9 mouse cellular contexts compared by ENCODE assay signal in genomic region chr8:106647387-106647786, GRCm38 (mm10). TPM values are rescaled to one million over a fixed set of nuclear protein-coding genes. Genes with fewer than 3 reads are reported as not detected.
DNase-seq lines count a peak whose midpoint lies in the region; ATAC-seq lines count a peak whose summit lies in the region.
"Had no signal": no experiment of that assay in that cellular context is flagged by ENCODE, and none has a peak within 500 bp of the region (broad histone marks: within the 10 kb centered on the region; RNA-seq: fewer than 3 reads in every experiment).

No protein-coding gene starts in this region.

- H3K9me3 ChIP-seq in neural tube, embryonic 15.5 days (replicated peaks) = no peaks in the 10 kb centered on the region
- H3K9me3 ChIP-seq in kidney, embryonic 15.5 days (replicated peaks) = no peaks in the 10 kb centered on the region
- no peaks in the 10 kb centered on the region for H3K9me3 ChIP-seq in liver, embryonic 11.5 days (ENCODE audit: control insufficient read depth, low read length)
- H3K9me3 ChIP-seq: heart, embryonic 13.5 days had no signal

- no peaks in the 10 kb centered on the region for H3K4me1 ChIP-seq in neural tube, embryonic 15.5 days
- H3K4me1 ChIP-seq in kidney, embryonic 15.5 days = peaks cover 15% of the 10 kb centered on the region
- H3K4me1 ChIP-seq in liver, embryonic 11.5 days (replicated peaks; ENCODE audit: control insufficient read depth, insufficient read depth, low read length) = no peaks in the 10 kb centered on the region

- H3K36me3 ChIP-seq in neural tube, embryonic 15.5 days = no peaks in the 10 kb centered on the region
- no peaks in the 10 kb centered on the region for H3K36me3 ChIP-seq in kidney, embryonic 15.5 days
- no peaks in the 10 kb centered on the region for H3K36me3 ChIP-seq in liver, embryonic 11.5 days (ENCODE audit: control insufficient read depth, insufficient read depth, low read length)
- H3K36me3 ChIP-seq: heart, embryonic 13.5 days had no signal

- H3K9ac ChIP-seq in neural tube, embryonic 15.5 days (replicated peaks) = no peak overlapping the region
- no peak overlapping the region for H3K9ac ChIP-seq in kidney, embryonic 15.5 days
- H3K9ac ChIP-seq in liver, embryonic 11.5 days (ENCODE audit: low read depth, low read length) = no peak overlapping the region
- H3K9ac ChIP-seq: heart, embryonic 13.5 days had no signal

- no peak overlapping the region for H3K4me2 ChIP-seq in neural tube, embryonic 15.5 days
- H3K4me2 ChIP-seq in kidney, embryonic 15.5 days = no peak overlapping the region
- no peak overlapping the region for H3K4me2 ChIP-seq in liver, embryonic 11.5 days
- H3K4me2 ChIP-seq: heart, embryonic 13.5 days had no signal

- DNase-seq in neural tube, embryonic 10.5 days (ENCODE audit: extremely low spot score, low spot score) = peak; percentile 75
- DNase-seq in cerebellum, adult 8-10 months = peak; percentile 68
- DNase-seq in gastrocnemius, adult 18-20 months (ENCODE audit: low spot score) = peak; percentile 78
- peak; percentile 55 for DNase-seq in liver, embryonic 11.5 days (ENCODE audit: low spot score)
- DNase-seq in retina, embryonic 14.5 days (ENCODE audit: low spot score) = peak; percentile 86
- peak; percentile 77 for DNase-seq in thymus, postnatal 25 days

- no peak for ATAC-seq in neural tube, embryonic 15.5 days (ENCODE audit: low FRiP score)
- ATAC-seq in kidney, embryonic 15.5 days (replicated peaks; ENCODE audit: low FRiP score) = peak; percentile 65; the same call in 1 of the 2 replicates
- ATAC-seq in liver, embryonic 11.5 days (replicated peaks; ENCODE audit: low FRiP score) = no peak

- H3K4me3 ChIP-seq in neural tube, embryonic 15.5 days (replicated peaks) = no peak overlapping the region
- no peak overlapping the region for H3K4me3 ChIP-seq in kidney, embryonic 15.5 days (replicated peaks)
- no peak overlapping the region for H3K4me3 ChIP-seq in liver, embryonic 11.5 days (ENCODE audit: low read depth, low read length)
- H3K4me3 ChIP-seq: heart, embryonic 13.5 days had no signal

- no peaks in the 10 kb centered on the region for H3K27me3 ChIP-seq in neural tube, embryonic 15.5 days (replicated peaks)
- H3K27me3 ChIP-seq in kidney, embryonic 15.5 days = no peaks in the 10 kb centered on the region
- no peaks in the 10 kb centered on the region for H3K27me3 ChIP-seq in liver, embryonic 11.5 days (replicated peaks; ENCODE audit: control insufficient read depth, insufficient read depth, low read length)
- H3K27me3 ChIP-seq: heart, embryonic 13.5 days had no signal

- no peak overlapping the region for H3K27ac ChIP-seq in neural tube, embryonic 15.5 days (replicated peaks)
- H3K27ac ChIP-seq in kidney, embryonic 15.5 days = no peak overlapping the region
- H3K27ac ChIP-seq in liver, embryonic 11.5 days (ENCODE audit: low read depth, low read length) = no peak overlapping the region
- H3K27ac ChIP-seq: heart, embryonic 13.5 days had no signal

- WGBS in neural tube, embryonic 15.5 days = 43% methylated on average over 2 of the region's 2 CpGs
- 42% methylated on average over 2 of the region's 2 CpGs for whole genome bisulfite sequencing in kidney, embryonic 15.5 days
- WGBS in liver, embryonic 11.5 days = 33% methylated on average over 2 of the region's 2 CpGs

RNA-seq across cellular contexts. Expression of gene Tango6, which starts 35.5 kb away (rescaled TPM):
- polyA plus RNA-seq in neural tube, embryonic 15.5 days (2015; fragmentation: Nextera tagmentation; extraction: Ambion mirVana) = 6.2 and 6.8 TPM in 2 replicates
- total RNA-seq in gastrocnemius, adult 18-20 months (2021) = 10 to 100 TPM; 10.5 to 10.8 TPM
- polyA plus RNA-seq in kidney, embryonic 15.5 days (2015; fragmentation: Nextera tagmentation; extraction: Ambion mirVana) = 11.6 and 12.3 TPM in 2 replicates
- polyA plus RNA-seq in liver, embryonic 11.5 days (2014; fragmentation: Nextera tagmentation; extraction: Ambion mirVana) = 8.8 and 9.6 TPM in 2 replicates

RNA-seq across cellular contexts. Expression of gene Cdh1, which starts 44.2 kb away (rescaled TPM):
- 1.9 and 21.6 TPM in 2 replicates for polyA plus RNA-seq in neural tube, embryonic 15.5 days (2015; fragmentation: Nextera tagmentation; extraction: Ambion mirVana)
- total RNA-seq in gastrocnemius, adult 18-20 months (2021) = under 1 TPM; 0.25 to 0.57 TPM
- polyA plus RNA-seq in kidney, embryonic 15.5 days (2015; fragmentation: Nextera tagmentation; extraction: Ambion mirVana) = 80.8 and 81.7 TPM in 2 replicates
- 11.0 and 11.8 TPM in 2 replicates for polyA plus RNA-seq in liver, embryonic 11.5 days (2014; fragmentation: Nextera tagmentation; extraction: Ambion mirVana)
